Mouse (Mus musculus) liver, embryonic 15.5 days (tissue): ENCODE measurements around the gene Cdc42bpg. TPM values are rescaled to one million over a fixed set of nuclear protein-coding genes. Genes with fewer than 3 reads are reported as not detected.

Experiments used
- ATAC-seq: fragments of 200-750 bp; cut with Nextera tagmentation; 2 replicates; pipeline ENCODE4 v1.8.0; 2017; ENCODE audit warnings: moderate number of reproducible peaks, mild to moderate bottlenecking, moderate library complexity; ENCODE audit not compliant: insufficient read depth
- H3K27ac ChIP-seq: fragments of 300-500 bp; sonication (generic); replicated peaks from 2 replicates; pipeline ENCODE4 v1.5.1; 2015; ENCODE audit warnings: mild to moderate bottlenecking, inconsistent platforms
- H3K27me3 ChIP-seq: fragments of 300-500 bp; sonication (generic); 2 replicates; pipeline ENCODE4 v1.6.1; 2015; ENCODE audit warnings: mild to moderate bottlenecking, inconsistent platforms
- H3K36me3 ChIP-seq: fragments of 300-500 bp; sonication (generic); replicated peaks from 2 replicates; pipeline ENCODE4 v1.6.1; 2015; ENCODE audit warnings: moderate library complexity, mild to moderate bottlenecking, inconsistent platforms
- H3K4me1 ChIP-seq: fragments of 300-500 bp; sonication (generic); replicated peaks from 2 replicates; pipeline ENCODE4 v1.6.1; 2015; ENCODE audit warnings: inconsistent platforms
- H3K4me2 ChIP-seq: fragments of 300-500 bp; sonication (generic); 2 replicates; pipeline ENCODE4 v1.6.1; 2015; ENCODE audit warnings: moderate library complexity, mild to moderate bottlenecking, inconsistent platforms
- H3K4me3 ChIP-seq: fragments of 300-500 bp; sonication (generic); replicated peaks from 2 replicates; pipeline ENCODE4 v1.5.1; 2015; ENCODE audit warnings: mild to moderate bottlenecking, inconsistent platforms
- H3K9ac ChIP-seq: fragments of 300-500 bp; sonication (generic); 2 replicates; pipeline ENCODE4 v1.6.1; 2015; ENCODE audit warnings: moderate library complexity, mild to moderate bottlenecking, inconsistent platforms
- H3K9me3 ChIP-seq: fragments of 300-500 bp; sonication (generic); replicated peaks from 2 replicates; pipeline ENCODE4 v1.6.1; 2016; ENCODE audit warnings: inconsistent platforms
- WGBS: fragments of 180-500 bp; shearing (Covaris S2); methylation state at CpG from one replicate; pipeline ENCODE4 v1.1.7; 2015; ENCODE audit warnings: mixed read lengths; ENCODE audit not compliant: insufficient replicate concordance; 5-methylcytosine and 5-hydroxymethylcytosine counted together
- polyA plus RNA-seq: library from polyadenylated mRNA; unstranded; fragments of >200 nt; fragmentation: Nextera tagmentation; extraction: Ambion mirVana; gene quantifications from 2 replicates; pipeline ENCODE4 v1.2.1, GENCODE M21; 2015

The Cdc42bpg gene
- polyA plus RNA-seq, 1 experiment from 2014 or later: 0.21 TPM

- Histone ChIP-seq H3K9ac (peak overlapping the region; percentile 52), H3K27ac (peak overlapping the region; percentile 96), H3K27me3 (no peaks in the 10 kb centered on the region), H3K9me3 (no peaks in the 10 kb centered on the region), H3K4me1 (peaks cover 99% of the 10 kb centered on the region), H3K4me2 (peak overlapping the region; percentile 57), H3K4me3 (peak overlapping the region; percentile 14; the same call in 1 of the 2 replicates), H3K36me3 (peaks cover 56% of the 10 kb centered on the region)
- 38% methylated on average over 7 of the region's 7 CpGs for WGBS
- no peak for ATAC-seq
Measured at GRCm38 (mm10) chr19:6299450-6300267, 6.6 kb upstream of the Cdc42bpg start.

- Histone ChIP-seq H3K27ac (peak overlapping the region; percentile 96), H3K9ac (peak overlapping the region; percentile 52), H3K27me3 (no peaks in the 10 kb centered on the region), H3K36me3 (peaks cover 49% of the 10 kb centered on the region), H3K4me2 (peak overlapping the region; percentile 57), H3K4me3 (peak overlapping the region; percentile 14), H3K4me1 (peaks cover 100% of the 10 kb centered on the region), H3K9me3 (no peaks in the 10 kb centered on the region)
- ATAC-seq: peak; percentile 79
- WGBS: 24% methylated on average over 7 of the region's 7 CpGs
Measured at GRCm38 (mm10) chr19:6300402-6300841, 5.8 kb upstream of the Cdc42bpg start.

DNA sequence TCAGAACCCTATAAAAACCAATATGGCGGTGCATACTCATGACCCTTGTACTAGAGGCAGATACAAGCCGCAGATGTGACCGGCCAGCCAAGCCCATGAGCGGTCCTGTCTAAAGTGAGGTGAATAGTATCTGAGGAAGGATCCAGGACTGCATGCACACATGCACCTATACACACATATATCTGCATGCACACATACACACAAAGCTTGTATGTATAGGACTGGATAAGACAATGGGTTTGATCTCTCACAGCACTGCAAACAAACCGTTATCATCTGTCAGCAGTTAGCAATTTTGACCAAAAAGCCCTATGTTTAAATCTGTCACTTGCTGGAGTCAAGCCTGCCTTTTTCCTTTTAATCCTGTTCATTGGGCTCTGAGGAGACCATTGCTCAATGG, 4.1 kb upstream of the Cdc42bpg start:
- Histone ChIP-seq H3K9me3 (no peaks in the 10 kb centered on the region), H3K4me3 (no peak overlapping the region), H3K4me2 (no peak overlapping the region), H3K27ac (peak overlapping the region; percentile 96), H3K9ac (no peak overlapping the region), H3K27me3 (no peaks in the 10 kb centered on the region), H3K4me1 (peaks cover 99% of the 10 kb centered on the region), H3K36me3 (peaks cover 32% of the 10 kb centered on the region)
- 47% methylated on average over 5 of the region's 5 CpGs for WGBS
- no peak for ATAC-seq

- Histone ChIP-seq H3K9me3 (no peaks in the 10 kb centered on the region), H3K4me3 (no peak overlapping the region), H3K27me3 (no peaks in the 10 kb centered on the region), H3K4me2 (no peak overlapping the region), H3K27ac (peak overlapping the region; percentile 96), H3K36me3 (peaks cover 28% of the 10 kb centered on the region), H3K9ac (no peak overlapping the region), H3K4me1 (peaks cover 99% of the 10 kb centered on the region)
- 11% methylated on average over 4 of the region's 4 CpGs for WGBS
- ATAC-seq: no peak
Measured at GRCm38 (mm10) chr19:6302522-6302921, 3.7 kb upstream of the Cdc42bpg start.

DNA sequence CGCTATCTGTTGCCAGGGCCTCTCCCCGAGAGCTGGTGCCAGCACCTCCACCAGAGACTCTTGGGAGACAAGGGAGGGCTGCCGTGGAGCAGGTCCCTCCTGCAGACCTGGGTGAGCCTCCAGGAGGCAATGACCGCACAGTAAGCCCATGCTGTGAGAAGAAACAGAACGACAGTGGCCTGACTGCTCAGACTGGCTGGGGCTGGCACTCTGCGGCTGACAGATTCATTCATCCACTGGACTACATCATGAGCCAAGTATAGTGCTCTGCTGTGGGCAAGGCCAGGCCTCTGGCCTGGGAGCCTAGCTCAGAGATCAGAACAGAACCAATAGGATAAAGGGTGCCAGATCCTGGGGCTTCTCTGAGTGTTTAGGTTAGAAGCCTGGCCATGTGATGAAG, 2.4 kb upstream of the Cdc42bpg start:
- Histone ChIP-seq H3K36me3 (peaks cover 14% of the 10 kb centered on the region), H3K4me1 (peaks cover 98% of the 10 kb centered on the region), H3K4me2 (no peak overlapping the region), H3K9ac (peak overlapping the region; percentile 15; the same call in 1 of the 2 replicates), H3K27ac (peak overlapping the region; percentile 68), H3K4me3 (no peak overlapping the region), H3K9me3 (no peaks in the 10 kb centered on the region), H3K27me3 (no peaks in the 10 kb centered on the region)
- no peak for ATAC-seq
- whole genome bisulfite sequencing: 52% methylated on average over 6 of the region's 6 CpGs

DNA sequence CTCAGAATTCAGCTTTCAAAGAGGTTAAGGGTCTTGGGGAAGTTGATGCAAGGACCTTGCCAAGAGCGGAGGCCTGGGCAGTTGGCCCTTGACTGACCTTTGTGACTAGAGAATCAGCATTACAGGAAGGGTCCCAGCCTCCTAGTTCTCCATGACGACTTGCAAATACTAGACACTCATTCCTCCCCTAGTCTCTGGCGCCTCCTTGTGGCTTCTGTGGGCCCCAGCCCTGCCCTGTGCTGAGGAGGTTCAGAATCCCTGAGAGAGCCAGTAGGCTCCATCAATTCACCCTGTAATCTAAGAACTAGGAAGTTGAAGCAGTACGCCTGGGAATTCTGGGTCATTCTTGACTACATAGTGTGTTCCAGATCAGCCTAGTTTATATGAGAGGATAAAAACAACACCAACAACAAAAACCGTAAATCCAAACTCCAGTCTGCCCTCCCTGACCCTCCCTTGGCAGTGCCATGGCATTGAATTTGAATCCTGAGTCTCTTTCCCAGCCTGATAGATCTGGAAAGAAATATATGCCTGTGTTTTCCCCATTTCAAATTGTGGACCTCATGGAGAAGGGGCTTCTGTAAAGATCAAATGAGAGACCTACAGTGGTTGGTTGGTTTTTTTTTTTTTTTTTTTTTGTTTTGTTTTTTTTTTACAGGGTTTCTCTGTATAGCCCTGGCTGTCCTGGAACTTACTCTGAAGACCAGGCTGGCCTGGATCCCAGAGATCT, 1.3 kb upstream of the Cdc42bpg start:
- Histone ChIP-seq H3K4me1 (peaks cover 90% of the 10 kb centered on the region), H3K27me3 (no peaks in the 10 kb centered on the region), H3K9ac (no peak overlapping the region), H3K9me3 (no peaks in the 10 kb centered on the region), H3K27ac (peak overlapping the region; percentile 84), H3K4me3 (no peak overlapping the region), H3K4me2 (0 out of 2 replicates have a peak overlapping the region, but pooled peaks have one; percentile 99), H3K36me3 (peaks cover 3% of the 10 kb centered on the region; the same call in 1 of the 2 replicates)
- ATAC-seq: 0 out of 2 replicates have a peak, but pooled peaks have one; percentile 5
- WGBS: 21% methylated on average over 5 of the region's 5 CpGs

GRCm38 (mm10) chr19:6305517-6306115, 640 bp upstream of the Cdc42bpg start:
- WGBS: 56% methylated on average over 8 of the region's 8 CpGs

GRCm38 (mm10) chr19:6306586-6306985, 330 bp downstream of the Cdc42bpg start:
- 1% methylated on average over 34 of the region's 34 CpGs for WGBS
- H3K9me3 ChIP-seq: no peaks in the 10 kb centered on the region
- H3K4me3 ChIP-seq: peak overlapping the region; percentile 77
- peak; percentile 59 for ATAC-seq
- H3K36me3 ChIP-seq: peaks cover 16% of the 10 kb centered on the region; the same call in 1 of the 2 replicates
- peak overlapping the region; percentile 99 for H3K4me2 ChIP-seq
- H3K4me1 ChIP-seq: peaks cover 74% of the 10 kb centered on the region
- peak overlapping the region; percentile 84 for H3K27ac ChIP-seq
- H3K27me3 ChIP-seq: no peaks in the 10 kb centered on the region
- H3K9ac ChIP-seq: peak overlapping the region; percentile 75

More at GRCm38 (mm10) chr19:6305517-6306115, 640 bp upstream of the Cdc42bpg start:
- Histone ChIP-seq H3K9me3 (no peaks in the 10 kb centered on the region), H3K4me3 (peak overlapping the region; percentile 77), H3K4me1 (peaks cover 83% of the 10 kb centered on the region), H3K27me3 (no peaks in the 10 kb centered on the region), H3K4me2 (peak overlapping the region; percentile 99), H3K36me3 (peaks cover 7% of the 10 kb centered on the region; the same call in 1 of the 2 replicates), H3K9ac (peak overlapping the region; percentile 75), H3K27ac (peak overlapping the region; percentile 84)
- ATAC-seq: no peak

DNA sequence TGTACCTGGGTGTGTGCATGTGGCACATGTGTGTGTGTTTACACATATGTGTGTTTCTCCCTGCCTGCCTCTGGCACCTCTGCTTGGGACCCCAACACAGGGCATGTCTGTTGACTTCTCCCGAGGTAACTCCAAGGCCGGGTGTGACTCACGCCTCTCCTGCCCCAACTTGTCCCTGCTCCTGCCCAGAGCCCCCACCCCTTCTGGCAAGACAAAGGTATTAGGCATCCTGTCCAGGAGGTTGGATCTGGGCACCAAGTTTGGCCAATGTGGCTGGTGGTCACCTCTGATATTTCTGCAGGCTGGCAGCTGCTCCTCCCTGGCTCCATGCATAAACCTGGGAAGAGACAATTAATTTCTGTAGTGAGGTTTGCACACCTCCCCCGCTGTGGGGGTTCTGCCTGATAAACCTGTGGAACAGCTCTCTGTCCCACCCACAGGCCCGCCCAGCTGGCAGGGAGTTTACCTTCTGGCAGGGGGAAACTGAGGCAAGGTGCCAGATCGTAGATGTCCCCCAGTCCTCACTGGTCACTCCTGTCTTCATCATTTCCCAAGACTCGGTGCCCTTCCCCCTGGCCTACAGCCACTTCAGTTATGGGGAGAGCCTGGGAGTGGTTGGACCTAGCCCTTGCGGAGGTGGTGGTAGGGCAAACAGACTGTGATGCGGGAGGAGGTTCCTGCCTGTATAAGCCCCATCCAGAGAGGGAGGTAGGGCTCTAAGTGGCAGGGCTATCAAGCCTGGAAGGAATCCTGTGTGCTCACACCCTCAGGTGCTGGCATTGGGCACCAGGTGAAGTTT, 1.7 kb downstream of the Cdc42bpg start:
- no peak for ATAC-seq
- peak overlapping the region; percentile 9; the same call in 1 of the 2 replicates for H3K4me3 ChIP-seq
- 0 out of 2 replicates have a peak overlapping the region, but pooled peaks have one; percentile 4 for H3K27ac ChIP-seq
- no peaks in the 10 kb centered on the region for H3K27me3 ChIP-seq
- peaks cover 23% of the 10 kb centered on the region; the same call in 1 of the 2 replicates for H3K36me3 ChIP-seq
- H3K9ac ChIP-seq: no peak overlapping the region
- H3K4me2 ChIP-seq: peak overlapping the region; percentile 99
- 73% methylated on average over 9 of the region's 9 CpGs for WGBS
- H3K4me1 ChIP-seq: peaks cover 60% of the 10 kb centered on the region
- no peaks in the 10 kb centered on the region for H3K9me3 ChIP-seq

DNA sequence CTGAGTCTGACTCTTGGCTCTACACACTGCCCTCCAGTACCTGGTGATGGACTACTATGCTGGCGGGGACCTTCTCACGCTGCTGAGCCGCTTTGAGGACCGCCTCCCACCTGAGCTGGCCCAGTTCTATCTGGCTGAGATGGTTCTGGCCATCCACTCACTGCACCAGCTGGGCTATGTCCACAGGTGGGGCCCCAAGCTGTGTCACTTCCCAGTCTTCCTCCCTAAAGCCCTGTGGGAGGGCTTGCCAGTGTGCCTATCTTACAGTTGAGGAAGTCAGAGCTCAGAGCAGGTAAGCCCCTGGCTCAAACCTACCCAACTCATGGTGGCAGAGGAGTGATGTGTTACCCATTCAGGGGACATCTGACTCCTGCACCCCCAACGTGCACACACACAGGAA, 3.9 kb downstream of the Cdc42bpg start:
- H3K27me3 ChIP-seq: no peaks in the 10 kb centered on the region
- H3K9me3 ChIP-seq: no peaks in the 10 kb centered on the region
- H3K9ac ChIP-seq: no peak overlapping the region
- H3K36me3 ChIP-seq: peaks cover 43% of the 10 kb centered on the region
- H3K4me1 ChIP-seq: peaks cover 38% of the 10 kb centered on the region
- no peak overlapping the region for H3K4me3 ChIP-seq
- H3K27ac ChIP-seq: no peak overlapping the region
- WGBS: 83% methylated on average over 5 of the region's 5 CpGs
- no peak overlapping the region for H3K4me2 ChIP-seq
- ATAC-seq: no peak
